Mouse (Mus musculus) gastrocnemius, postnatal 25 days (tissue): ENCODE results near the gene Shroom1. TPM values are rescaled to one million over a fixed set of nuclear protein-coding genes. Genes with fewer than 3 reads are reported as not detected.

ENCODE experiments used
- DNase-seq: peaks from one replicate; pipeline ENCODE4 v3.0.0; 2022
- total RNA-seq, 2 experiments: library from RNA; stranded (reverse); gene quantifications; 1 replicate in 1 of 2; 2 replicates in 1 of 2; pipeline ENCODE4 v1.2.3; 2021

Shroom1 gene
- total RNA-seq, 2 experiments from 2014 or later = 0.23 to 0.35 TPM

DNA sequence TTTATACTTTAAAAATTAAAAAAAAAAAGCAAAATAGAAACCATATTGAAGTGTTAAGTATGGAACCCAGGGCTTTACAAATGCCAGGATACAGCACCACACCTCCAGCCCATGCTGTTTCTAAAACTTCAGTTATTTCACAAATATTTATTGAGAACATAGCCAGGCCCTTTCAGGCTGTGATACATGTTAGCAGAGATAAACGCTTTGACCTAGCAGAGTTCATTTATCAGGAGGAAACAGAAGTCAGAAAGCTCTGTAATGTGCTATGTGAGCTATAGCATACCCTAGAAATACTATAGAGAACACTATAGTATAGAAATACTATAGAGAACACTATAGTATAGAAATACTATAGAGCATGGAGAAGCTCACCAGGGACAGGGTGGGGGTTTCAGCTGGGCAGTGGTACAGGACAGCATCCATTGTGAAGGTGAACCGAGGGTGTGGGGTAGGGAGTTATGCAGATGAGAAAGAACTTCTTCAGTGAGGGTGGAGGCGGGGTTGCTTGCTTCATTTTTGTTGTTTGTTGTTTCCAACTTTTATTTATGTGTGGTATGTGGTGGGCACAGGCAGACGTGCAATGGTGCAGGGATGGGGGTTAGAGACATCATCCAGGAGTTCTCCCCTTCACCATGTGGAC, 24.2 kb downstream of the Shroom1 start:
- no peak for DNase-seq

DNA sequence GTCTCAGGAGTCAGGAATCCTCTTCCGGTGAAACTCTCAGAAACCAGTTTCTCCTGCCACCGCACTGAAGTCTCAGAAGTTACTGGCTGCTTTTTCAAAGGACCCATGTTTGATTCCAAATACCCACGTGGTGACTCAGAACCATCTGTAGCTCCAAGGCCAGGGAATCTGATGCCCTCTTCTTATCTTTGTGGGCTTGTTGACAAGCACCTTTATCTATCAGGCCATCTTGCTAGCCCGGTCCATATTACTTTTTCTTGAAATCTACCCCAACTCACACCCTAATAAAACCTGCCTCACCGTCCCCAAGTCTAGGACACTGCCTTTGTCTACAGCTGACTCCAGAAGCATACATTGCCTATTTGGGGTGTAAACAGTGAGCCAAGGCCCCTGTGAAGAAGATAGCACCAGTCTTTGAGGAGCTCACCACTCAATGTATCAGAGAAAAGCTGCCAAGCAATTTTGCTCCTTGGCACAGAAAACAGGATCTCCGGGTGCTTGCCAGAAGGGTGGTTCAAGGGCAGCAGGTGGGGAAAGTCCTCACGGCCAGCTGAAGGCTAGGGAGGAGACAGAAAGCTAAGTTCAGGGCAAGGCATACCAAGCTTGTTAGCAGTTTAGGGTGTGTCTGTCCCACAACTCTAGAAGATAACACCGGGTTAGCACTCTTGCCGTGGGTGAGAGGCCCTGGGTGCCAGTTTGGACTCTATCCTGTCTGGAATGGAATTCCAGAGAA, 26.3 kb downstream of the Shroom1 start:
- DNase-seq = no peak

DNA sequence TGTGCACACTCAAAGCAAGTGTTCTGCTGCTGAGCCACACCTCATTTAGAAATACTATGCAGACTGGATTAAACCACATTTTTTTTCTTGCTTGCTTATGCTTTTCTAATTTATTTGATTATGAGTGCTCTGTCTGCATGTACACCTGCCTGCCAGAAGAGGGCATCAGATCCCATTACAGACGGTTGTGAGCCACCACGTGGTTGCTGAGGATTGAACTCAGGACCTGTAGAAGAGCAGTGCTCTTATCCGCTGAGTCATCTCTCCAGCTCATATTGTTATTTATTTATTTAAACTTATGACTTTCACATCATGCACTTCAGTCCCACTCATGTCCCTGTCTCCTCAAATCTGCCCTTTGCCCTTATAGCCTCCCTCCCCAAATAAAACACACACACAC, 28.7 kb downstream of the Shroom1 start:
- DNase-seq = no peak

DNA sequence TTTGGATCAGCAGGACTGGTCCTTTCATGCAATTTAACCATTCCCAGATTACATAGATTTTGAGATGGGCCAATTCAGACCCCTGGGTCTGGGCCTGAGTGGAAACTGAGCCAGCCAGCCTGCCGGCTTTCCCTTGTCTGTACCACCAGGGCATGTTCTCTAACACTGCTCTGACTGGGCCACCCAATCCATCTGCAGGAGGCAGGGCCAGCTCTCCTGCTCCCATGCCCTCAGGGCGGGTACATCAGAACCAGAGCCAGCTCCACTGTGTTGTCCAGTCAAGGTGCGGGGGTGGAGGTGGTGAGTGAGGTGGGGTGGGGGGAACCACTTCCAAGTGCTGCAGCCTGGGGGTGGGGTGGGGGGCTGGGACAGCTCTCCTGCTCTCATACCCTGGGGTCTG, 29.3 kb downstream of the Shroom1 start:
- DNase-seq = no peak

DNA sequence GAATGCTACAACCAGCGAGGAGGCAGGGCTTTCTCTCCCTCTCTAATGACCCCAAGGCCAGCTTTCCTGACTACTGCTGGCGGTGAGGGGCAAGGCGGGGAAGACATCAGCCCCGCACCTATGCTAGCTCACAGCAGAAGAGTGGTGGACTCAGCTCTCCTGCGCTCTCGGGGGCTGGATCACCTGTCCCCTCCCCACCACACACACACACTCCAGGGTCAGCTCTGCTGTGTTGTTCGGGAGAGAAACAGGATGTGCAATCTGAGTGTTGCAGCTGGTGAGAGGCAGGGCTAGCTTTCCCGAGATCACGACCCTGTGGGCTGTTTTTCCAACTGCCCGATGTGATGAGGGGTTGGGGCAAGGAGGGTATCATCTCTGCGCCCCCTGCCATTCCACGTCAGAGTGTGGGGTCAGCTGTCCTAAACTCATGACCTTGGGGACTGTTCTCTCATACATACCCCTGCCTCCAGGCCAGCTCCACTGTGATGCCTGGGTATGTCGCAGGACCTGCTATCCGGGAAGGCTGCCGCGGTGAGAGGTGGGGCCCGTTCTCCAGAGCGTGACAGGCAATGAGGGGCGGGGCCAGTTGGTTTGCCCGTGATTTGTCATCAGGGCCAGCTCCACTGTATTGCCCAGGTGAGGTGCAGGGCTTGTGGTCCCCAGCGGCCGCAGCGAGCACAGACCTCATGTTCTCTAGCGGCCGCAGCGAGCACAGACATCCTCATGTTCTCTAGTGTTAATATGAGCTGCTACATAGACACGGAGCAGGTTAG, 30.0 kb downstream of the Shroom1 start:
- no peak for DNase-seq

DNA sequence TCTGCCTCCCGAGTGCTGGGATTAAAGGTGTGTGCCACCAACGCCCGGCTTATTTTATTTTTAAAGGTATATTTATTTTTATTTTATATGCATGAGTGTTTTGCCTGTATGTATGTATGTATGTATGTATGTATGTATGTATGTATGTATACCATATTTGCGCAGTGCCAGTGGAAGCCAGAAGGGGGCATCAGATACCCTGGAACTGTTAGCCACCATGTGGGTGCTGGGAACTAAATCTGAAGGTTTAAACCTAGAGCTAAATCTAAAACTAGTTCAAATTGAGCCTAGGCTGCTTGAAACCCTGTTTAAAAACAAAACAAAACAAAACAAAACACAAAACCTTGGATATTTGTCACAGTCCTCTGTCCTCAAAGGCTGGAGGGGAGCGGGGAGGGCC, 32.0 kb downstream of the Shroom1 start:
- DNase-seq = no peak

DNA sequence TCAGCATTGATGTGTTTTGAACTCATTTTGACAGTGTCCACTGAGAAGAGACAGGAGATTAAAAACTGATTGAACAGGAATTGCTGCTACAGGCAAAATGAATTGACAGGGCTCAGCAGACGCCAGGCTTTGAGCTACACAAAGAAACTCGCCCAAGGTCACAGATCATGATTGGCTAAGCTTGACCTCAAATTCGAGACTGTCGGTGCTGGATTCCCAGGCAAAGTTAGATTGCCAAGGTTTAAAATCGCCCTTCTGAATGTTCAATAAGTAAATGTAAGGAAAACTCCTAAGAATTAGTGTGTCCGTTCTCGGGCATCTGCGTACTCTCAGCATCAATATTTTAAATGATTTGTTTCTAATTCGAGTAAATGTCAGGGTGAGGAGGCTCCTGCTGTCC, 32.4 kb downstream of the Shroom1 start:
- DNase-seq = no peak

DNA sequence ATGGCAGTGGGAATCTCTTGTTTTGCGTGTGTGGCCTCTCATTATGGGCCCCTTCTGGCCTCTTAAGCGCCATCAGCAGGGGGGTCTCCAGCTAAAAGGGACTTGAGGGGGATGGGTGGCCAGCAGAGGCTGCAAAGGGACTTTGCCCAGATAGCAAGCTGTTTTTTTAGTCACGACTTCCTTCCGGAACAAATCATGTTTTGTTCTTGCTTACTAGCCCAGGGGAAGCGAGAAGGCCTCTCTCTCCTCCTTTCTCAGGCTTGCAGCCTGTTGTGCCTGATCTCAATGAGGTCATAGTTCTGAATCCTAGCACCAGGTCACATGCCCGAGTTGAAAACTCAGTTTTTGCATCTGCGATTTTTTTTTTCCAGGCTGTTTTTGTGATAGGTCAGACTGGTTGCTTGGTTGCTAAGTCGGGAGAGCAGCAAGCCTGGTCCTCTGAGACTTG, 35.0 kb downstream of the Shroom1 start:
- DNase-seq = peak; percentile 48

DNA sequence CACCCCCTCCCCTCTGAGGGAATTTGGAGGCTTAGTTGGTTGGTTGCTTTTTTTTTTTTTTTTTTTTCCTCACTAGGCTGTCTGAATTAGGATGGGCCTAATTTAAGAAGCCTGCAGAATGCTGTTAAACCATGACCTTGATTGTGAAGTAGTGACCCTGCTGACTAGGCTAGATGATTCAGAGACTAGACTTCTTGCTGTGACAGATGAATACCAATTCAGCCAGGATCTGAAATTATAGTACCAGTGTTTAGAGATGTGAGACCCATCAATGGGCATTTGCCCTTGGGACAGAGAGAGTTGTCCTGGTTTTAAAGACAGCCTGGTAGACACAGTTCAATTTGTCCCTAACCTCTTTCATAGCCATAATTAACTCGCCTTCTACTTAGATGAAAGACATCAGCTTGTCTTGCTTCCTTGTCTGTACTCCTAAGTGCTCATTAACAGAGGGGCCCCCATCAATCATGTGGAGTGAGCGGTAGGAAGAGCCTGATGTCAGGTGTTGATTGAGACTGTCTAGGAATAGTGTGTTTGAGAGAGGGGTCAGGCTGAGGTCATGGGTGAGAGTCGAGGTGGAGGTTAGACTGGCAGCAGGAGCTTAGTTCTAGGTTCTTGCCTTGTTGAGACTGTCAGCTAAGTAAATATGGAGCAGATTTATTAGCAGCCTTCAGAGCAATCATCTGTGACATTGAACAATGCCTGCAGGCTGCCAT, 36.4 kb downstream of the Shroom1 start:
- no peak for DNase-seq

DNA sequence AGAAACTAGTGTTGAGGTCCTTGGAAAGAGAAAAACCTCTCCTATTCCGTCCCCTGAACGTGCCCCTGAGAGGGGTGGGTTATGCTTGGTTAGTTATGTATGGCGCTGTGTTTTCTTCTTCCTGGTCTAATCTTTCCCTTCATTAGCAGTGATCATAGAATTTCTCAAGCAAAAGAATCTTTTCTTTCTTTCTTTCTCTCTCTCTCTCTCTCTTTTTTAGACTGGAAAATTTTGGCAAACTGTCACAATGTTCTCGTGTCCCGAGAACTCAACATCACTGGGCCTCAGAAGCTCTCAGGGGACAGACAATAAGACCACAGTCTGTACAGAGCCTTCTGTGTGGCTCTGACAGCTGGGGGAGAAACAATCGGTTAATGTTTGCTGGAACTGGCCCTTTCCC, 38.4 kb downstream of the Shroom1 start:
- no peak for DNase-seq

DNA sequence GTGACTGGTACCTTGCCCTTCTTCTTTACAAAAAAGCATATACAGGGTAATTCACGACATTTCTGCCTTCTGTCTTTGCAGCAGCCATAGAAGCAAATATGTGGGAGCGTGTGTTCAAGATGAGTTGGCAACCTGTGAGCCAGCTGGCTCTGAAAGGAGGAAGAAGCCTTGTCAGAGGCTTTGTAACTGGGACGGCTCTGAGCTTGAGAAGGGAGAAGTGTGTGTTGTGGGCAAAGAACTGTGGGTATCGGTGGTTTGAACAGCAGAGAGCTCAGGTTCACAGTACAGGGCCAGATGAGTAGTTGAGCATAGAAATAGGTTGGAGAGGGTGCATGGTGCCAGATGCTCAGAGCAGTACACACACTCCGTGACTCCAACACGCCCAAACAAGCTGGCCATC, 39.9 kb downstream of the Shroom1 start:
- DNase-seq = no peak

DNA sequence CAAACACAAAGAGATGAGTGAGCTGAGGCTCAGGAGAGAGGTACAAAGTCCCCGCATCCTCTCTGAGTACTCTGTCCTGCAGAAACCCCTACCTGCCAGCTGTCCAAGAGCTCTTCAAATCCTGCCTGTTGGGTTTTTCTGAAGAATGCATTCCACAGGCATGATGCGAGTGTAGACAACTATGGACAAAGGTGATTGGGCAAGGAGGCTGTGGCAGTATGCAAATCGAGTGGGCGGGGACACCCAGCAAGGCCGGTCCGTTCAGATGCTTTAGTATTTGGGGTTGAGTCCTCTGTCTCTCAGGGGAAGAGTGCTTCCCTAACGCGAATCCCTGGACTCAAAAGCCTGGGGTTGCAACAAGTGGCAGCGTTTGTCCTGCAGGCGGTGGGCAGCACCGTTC, 43.6 kb downstream of the Shroom1 start:
- no peak for DNase-seq

DNA sequence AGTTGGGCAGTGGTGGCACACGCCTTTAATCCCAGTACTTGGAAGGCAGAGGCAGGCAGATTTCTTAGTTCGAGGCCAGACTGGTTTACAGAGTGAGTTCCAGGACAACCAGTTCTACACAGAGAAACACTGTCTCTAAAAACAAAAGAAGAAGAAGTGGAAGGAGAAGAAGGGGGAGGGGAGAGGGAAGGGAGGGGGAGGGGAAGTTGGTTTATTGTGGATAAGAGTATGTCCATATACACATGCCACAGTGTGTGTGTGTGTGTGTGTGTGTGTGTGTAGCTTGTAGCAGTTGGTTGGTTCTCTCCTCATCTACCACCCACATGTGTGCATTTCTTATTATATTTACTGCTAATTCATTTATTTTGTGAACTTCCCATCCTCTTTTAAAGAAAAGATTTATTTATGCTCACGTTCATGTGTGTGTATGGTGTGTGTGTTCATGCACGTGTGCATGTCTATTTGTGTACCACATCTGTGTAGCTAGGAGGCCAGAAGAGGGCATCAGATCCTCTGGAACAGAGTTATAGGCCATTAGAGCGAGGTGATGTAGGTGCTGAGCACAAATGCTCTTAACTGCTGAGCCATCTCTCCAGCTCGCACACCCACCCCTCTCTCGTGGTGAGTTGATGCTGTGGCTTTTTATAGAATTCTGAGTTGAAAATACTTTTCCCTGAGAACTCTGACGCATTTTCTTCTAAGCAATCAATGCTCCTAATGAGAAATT, 45.2 kb downstream of the Shroom1 start:
- no peak for DNase-seq

DNA sequence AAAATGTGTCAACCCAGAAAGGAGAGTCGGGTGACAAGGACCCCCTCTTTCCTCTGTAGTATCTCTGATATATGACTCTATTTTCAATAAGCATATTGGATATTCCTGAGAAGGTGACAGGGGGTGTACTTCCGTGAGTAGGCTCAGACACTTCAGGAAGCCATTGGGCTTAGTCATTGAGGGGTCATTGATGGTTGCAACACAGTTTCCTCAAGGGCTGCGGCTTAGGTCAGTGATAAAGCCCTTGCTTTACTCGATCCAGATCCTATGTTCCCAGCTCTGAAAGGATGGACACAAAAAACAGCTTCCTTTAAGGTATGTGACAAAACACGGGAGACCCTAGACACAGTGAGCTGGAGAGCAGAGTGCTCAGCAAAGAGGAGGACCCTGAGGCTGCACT, 46.7 kb downstream of the Shroom1 start:
- no peak for DNase-seq

DNA sequence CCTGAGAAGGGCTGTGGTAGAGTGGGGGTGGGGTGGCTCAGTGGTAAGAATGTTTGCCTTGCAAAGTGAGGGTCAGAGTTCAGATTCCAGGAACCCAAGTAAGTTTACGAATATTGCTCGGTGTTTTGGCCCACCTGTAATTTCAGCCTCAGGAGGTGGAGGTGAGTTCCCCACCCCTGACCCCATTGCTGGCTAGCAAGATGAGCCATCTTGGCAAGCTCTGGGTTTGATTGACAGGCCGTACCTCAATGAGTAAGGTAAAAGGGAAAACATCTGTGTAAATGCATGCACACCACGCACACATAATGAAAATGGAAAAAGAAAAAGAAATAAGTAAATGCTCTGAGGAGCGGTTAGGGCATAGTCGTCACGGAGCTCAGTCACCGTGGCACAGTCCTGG, 47.4 kb downstream of the Shroom1 start:
- DNase-seq = no peak

DNA sequence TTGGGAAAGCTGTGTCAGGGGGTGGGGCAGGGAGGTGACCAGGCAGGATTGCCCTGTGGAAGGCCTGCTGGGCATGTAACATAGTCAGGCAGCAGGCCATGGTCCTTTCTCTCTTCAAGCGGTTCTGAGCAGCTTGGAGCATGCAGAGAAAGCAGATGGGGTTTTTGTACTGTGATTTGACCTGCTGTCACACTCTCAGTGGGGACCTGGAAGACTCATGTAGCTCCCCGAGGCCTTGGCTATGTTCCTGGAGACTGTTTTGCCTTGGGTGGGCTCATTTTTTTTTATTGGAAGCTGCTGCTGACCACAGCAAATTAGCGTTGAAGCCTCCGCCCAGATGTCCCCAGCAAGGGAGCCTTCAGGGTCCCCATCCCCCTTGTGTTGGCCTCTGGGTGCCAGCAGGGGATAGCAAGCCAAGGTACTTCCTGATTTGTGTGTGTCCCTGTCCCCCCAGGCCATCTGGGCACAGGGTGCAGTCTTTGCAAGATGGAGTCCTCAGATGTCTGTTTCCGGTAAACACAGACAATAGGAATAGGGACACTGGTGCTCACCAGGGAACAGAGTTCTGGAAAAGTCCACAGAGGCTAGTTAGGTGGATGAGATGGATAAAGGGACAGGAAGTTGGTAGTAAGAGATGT, 48.1 kb downstream of the Shroom1 start:
- no peak for DNase-seq

DNA sequence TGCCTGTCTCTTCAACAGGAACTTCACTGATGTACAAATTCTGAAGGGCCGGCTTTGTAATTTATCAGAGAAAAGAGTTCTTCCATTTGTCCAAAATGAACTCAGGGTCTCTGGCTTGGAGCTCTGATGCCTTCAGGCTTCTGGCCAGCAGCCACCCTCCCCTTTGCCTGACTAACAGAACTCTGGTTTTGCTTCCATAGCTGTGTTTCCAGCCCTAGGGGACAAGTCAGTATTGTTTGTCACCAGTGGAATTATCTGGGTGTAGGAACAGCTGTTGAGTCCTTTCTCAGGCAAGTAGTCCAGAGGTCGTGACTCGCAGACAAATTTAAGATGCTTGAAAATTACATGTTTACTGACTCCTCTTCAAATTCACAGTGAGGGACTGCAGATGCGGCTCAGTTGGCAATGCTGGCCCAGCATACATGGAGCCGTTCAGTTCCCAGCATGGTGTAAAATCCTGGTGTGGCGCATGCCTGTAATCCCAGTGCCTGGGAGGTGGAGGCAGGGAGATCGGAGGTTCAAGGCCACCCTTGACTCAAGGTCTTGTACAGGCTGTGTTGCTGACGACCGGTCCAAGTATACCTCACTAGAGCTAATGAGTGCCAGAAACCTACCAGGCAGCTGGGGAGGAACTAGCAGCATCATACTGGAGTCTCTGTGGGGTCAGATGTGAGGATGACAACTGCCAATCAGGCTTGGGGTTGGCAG, 50.2 kb downstream of the Shroom1 start:
- no peak for DNase-seq

DNA sequence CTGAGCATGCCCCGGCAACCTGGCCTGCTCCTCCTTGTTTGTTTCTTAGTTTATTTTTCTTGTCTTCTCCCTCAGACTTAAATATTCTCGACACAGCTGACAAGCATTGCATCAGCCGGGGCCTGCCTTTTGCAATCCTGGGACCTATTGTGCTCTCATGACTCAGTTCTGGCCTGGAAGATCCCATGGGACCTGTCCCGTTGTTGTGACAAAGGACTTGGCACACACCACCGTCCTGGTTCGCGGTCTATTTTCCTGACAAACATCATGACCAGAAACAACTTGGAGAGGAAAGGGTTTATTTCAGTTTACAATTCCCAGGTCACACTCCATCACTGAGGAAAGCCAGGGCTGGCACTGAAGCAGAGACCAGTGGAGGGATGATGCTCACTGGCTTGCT, 51.1 kb downstream of the Shroom1 start:
- peak; percentile 75 for DNase-seq

DNA sequence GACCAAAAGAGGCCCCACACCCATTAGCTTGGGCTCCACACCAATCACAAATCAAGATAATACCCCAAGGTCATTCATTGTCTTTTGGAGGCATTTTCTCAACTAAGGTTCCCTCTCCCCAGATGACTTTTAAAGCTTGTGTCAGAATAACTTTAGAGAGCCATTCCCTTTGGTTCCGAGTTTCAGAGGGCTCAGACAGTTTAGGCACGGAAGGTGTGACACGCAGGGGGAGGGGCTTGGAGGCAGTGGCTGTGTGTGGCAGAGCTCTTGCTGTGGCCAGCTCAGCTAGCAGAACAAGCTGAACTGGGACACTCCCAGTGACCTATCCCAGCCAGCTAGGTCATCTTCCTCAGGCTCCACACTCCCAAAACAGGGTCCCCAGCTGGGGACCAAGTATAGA, 51.6 kb downstream of the Shroom1 start:
- peak; percentile 47 for DNase-seq

DNA sequence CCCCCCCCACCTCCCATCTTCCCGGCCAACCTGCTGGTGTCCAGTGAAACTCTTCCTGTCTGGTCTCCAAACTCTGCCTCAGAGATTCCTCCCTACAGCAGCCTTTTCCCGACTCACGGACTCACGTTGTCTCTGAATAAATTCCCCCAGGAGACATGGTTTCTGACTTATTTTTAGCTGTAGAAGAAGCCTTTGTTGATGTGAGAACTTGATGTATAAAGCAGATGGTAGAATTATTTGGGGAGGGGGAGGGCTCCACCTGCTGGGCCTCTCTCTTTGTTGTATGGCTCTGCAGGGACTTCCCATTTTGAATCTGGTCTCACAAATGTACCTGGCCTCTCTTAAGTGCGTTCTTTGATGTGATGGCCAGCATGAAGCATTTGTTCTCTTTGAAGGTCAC, 53.3 kb downstream of the Shroom1 start:
- DNase-seq = no peak
